Mouse (Mus musculus) embryo, embryonic 9.5 days (tissue): Measurements from ENCODE around the gene Gm49450.
A peak's percentile ranks its signal among the peaks of the same experiment; 100 is the strongest.

Experiments
- DNase-seq: peaks from one replicate; pipeline ENCODE4 v3.0.0-alpha.2; 2017; ENCODE audit errors: extremely low spot score

Gene Gm49450

DNA sequence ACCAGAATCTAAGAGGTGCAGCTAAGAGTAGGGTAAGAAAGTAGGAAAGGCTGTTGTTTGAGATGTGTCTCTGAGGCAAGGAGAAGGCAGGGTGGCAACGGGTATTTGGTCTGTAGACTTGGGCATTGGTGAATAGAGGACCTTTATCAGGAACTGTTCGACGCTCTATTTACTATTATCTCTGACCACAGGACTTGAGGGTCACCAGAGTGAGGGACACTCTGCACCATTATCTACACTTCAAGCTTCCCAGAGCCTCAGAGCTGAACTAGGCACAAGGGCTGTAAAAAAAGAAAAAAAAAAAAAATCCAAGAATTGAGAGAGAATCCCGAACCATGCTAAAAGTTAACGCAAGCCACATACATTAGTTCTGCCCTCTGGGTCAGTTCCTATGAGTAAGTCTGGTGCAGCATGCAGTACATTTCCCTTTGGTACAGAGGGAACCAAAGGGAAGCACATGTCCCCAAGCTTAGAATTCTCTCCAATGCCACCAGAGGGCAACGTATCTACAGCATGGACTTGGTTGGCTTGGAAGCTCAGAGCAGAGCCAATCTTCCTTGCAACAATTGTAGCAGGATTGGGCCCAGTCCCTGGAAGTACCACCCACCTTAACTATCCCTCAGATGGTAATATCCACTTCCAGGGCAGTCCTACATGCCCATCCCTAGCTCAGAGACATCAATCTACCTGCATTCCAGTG, 61.3 kb downstream of the Gm49450 start:
- peak; percentile 58 for DNase-seq

- peak; percentile 13 for DNase-seq
Observed at GRCm38 (mm10) chr15:98891198-98891742, 62.1 kb downstream of the Gm49450 start.

- no peak for DNase-seq
Observed at GRCm38 (mm10) chr15:98887526-98887925, 65.8 kb downstream of the Gm49450 start.

GRCm38 (mm10) chr15:98886667-98887387, 66.5 kb downstream of the Gm49450 start:
- DNase-seq: no peak

GRCm38 (mm10) chr15:98884106-98884505, 69.2 kb downstream of the Gm49450 start:
- DNase-seq: no peak

GRCm38 (mm10) chr15:98883661-98884060, 69.7 kb downstream of the Gm49450 start:
- no peak for DNase-seq
